Mouse (Mus musculus) retina, postnatal 1 day (tissue): ENCODE measurements around the gene Syne4.

ENCODE experiments used
- DNase-seq: peaks from one replicate; pipeline ENCODE4 v3.0.0-alpha.2; 2012

Syne4 gene

DNA sequence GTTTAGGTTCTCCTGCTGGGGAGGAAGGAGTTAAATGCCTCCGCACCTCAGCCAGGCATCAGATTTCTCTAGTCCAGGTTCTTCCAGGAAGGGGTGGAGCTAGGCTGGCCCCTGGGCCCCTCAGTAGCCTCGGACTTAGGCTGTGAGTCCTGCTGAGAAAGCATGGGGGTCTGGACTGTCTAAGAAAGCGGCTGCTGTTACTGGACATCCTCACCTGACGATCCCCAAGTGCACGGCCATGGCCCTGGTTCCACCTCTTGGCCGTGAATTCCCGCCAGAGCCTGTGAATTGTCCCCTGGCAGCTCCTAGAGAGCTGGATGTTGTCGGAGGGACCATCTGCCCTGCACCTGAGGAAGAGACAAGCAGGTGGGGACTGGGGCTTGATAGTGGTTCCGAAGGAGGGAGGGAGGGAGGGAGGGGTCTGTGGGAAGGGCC lies at the start of gene Syne4:
TSS of gene Syne4 (plus strand) at position 87 of the 435 bp plus-strand sequence.
- DNase-seq: no peak

DNA sequence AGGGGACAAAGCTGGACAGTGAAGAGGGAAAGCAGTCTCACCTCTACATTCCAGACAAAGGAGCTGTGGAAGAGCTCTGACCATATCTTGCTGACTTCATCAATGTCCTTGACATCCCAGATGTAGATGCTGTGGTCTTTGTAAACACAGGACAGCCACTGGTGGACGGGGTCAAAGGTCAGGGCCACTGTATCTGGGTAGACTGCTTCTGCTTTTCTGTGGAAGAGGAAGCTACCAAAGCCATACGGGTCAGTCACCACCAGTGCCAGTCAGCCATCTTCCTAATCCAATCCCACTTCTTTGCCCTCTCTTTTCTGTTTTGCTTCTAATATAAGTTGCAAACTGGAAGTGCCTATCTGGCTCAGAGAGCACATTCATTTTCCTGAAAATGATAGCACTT lies 49.6 kb upstream of the Syne4 start:
- DNase-seq: no peak

DNA sequence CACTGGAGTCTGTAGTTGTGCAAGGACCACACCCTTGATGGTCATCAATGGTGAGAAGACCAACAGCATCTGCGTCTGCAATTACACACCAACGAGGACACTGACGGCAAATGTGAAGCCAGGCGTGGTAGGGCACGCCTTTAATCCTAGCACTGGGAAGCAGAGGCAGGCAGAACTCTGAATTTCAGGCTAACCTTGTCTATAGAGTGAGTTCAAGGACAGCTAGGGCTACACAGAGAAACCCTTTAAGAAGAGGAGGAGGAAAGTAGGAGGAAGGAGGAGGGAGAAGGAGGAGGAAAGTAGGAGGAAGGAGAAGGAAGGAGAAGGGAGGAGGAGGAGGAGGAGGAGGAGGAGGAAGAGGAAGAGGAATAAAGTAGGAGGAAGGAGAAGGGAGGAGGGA lies 49.1 kb upstream of the Syne4 start:
- no peak for DNase-seq

DNA sequence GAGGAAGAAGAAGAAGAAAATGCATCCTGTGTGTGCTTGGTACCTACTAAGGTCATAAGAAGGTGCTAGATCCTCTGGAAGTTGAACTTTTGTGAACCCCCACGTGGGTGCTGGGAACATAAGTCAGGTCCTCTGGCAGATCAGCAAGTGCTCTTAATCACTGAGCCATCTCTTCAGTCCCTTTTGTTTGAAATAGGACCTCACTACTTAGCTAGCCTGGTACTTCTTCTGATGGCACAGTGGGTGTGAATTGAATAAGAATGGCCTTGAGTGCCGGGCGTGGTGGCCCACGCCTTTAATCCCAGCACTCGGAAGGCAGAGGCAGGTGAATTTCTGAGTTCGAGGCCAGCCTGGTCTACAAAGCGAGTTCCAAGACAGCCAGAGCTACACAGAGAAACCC lies 48.7 kb upstream of the Syne4 start:
- no peak for DNase-seq

GRCm38 (mm10) chr7:30266780-30267179 lies 47.8 kb upstream of the Syne4 start:
- DNase-seq: no peak

DNA sequence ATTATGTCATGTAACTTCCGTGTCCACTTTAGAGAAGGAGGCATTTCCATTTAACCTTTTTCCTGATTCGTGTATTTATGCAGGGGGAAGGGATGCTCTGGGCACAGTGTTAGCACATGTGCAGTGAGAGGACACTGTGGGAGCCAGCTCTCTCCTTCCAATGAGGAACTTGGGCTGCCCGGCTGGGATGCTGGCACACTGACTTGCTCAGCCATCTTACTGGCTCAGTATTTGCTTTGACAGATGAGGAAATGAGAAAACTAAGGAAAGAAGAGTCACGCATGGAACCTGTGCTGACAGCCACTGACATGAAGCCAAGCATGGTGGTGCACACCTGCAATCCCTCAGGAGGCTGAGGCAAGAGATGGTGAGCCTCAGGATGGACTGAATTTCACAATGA lies 45.0 kb upstream of the Syne4 start:
- DNase-seq: no peak

GRCm38 (mm10) chr7:30274383-30274782 lies 40.2 kb upstream of the Syne4 start:
- no peak for DNase-seq

GRCm38 (mm10) chr7:30278911-30279310 lies 35.7 kb upstream of the Syne4 start:
- DNase-seq: no peak

DNA sequence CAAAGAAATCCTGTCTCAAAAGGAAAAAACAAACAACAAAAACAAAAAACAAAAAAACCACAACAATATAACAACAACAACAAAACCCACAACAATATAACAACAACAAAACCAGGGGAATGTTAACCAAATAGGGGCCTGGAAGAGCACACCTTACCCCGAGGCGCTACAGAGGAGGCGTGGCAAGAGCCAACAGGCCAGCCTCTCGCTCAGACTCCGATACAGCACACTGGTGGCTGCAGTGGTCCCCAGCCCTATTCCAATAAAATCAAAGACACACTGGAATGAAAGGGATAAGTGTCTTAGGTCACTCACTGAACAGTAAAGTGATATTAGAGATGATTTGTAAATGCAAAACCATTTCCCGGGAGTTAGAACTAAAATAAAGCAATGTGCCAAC lies 35.1 kb upstream of the Syne4 start:
- no peak for DNase-seq

- peak; percentile 97 for DNase-seq
Observed at GRCm38 (mm10) chr7:30279951-30280669, 34.5 kb upstream of the Syne4 start, which contains the start of the genes Thap8 and Wdr62. Gene Thap8, plus strand, starts transcription at chr7:30280094. Gene Wdr62, minus strand, starts transcription at chr7:30280419.

GRCm38 (mm10) chr7:30280670-30281138 lies 33.9 kb upstream of the Syne4 start:
- peak; percentile 95 for DNase-seq

DNA sequence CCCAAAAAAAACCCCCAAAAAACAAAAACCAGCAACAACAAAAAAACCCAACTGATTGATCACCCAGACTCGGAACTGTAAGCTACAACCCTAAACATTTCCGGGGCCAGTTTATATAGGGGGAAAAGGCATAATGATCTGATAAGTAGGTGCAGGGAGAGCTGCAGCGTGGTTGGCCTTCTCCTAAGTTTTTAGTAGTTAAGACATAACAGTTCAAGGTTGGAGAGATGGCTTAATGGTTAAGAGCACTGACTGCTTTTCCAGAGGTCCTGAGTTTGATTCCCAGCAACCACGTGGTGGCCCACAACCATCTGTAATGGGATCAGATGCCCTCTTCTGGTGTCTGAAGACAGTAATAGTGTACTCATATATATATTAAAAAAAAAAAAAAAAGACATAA lies 33.1 kb upstream of the Syne4 start:
- DNase-seq: no peak

- DNase-seq: no peak
Observed at GRCm38 (mm10) chr7:30282740-30283139, 31.9 kb upstream of the Syne4 start.

- DNase-seq: no peak
Observed at GRCm38 (mm10) chr7:30286701-30287410, 27.8 kb upstream of the Syne4 start.

GRCm38 (mm10) chr7:30288046-30288445 lies 26.6 kb upstream of the Syne4 start:
- no peak for DNase-seq

DNA sequence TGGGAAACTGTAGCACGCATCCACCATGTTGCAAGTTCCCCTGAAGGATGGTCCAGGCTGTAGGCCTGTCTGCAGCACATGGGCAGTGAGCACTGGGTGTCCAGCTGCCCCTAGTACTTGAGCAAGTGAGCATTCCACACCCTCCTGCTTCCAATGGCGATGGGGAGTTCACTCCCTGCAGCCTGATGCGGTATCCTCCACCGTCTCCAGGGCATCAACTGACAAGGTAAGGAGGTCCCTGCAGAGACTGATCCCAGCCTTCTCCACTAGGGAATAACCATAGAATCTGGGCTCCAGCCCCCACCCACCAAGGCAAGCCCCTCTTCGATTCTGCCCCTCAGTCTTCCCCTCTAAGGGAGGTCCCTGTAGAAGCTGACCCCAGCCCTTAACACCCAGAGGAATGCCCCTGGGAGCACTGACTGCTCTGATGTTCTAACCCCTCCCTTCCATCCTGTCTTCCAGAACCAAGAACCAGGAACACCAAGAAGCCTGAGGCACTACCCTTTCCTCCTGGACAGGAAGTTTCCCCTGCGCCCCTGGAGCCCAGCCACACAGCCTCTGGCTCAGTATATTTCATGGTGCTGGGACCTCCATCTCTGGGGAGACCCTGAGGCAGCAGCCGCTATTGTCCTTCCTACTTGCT lies 25.4 kb upstream of the Syne4 start:
- DNase-seq: no peak

GRCm38 (mm10) chr7:30289714-30290399 lies 24.8 kb upstream of the Syne4 start:
- peak; percentile 73 for DNase-seq

DNA sequence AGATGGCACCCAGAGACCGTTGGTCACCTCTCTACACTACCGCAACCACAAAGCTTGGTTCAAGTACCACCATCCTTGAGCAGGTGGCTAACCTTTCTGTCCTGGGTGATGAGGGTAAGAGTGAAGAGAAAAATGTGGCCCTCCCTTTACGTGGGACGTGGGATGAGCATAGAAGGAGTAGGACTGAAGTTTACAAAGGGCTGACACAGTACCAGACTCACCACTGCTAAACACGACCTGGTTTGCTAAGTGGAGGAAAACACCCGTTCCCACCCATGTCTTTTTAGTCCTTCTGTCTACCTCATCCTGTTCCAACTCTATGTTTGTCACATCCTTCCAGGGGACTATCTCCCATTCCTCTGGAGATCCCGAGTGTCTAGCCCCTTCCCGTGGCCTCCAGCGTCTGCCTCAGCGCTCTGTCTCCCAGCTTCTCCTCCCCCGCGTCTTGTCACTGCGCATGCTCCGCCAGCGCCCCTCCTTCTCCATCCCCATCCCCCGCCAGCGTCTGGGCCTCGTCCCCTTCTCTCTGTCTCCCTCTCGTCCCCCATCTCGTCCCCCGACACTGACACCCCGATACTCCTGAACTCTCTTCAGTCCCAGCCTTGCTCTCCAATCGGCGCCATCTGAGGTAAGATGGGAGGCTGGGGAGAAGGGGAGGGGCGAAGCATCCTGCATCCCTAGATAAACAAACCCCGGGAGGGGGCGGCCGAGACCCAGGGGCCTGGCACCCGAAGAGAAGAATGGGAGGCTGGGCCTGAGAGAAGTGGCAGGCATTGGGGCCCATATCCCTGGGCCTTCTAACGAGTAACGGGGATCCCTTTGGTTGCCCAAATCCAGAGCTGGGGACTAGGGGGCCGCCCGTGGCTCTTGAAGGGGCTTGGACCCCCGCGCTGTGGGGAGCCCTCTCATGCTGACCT lies 23.1 kb upstream of the Syne4 start, which contains the start of gene Clip3:
TSS of gene Clip3 (plus strand) at position 514 of the 917 bp plus-strand sequence.
- DNase-seq: peak; percentile 92

DNA sequence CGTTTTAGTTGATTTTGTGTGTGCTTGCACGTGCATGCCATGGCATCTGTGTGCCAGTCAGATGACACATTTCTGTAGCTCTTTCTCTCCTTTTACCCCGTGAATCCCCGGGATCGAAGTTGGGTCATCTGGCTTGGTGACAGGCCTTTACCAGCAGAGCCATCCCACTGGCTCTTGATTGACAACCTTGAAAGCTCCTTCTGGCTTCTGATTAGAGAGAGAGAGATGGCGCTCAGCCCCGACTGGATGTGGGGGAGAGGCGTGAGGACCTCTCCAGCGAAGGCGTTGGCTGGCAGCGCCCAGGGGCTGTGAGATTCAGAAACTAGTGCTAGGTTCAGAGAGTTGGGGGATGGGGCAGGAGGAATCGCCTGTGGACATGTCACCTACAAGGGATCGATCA lies 20.8 kb upstream of the Syne4 start:
- no peak for DNase-seq

GRCm38 (mm10) chr7:30294296-30294695 lies 20.3 kb upstream of the Syne4 start:
- DNase-seq: no peak

- DNase-seq: no peak
Observed at GRCm38 (mm10) chr7:30295103-30295502, 19.5 kb upstream of the Syne4 start.

- DNase-seq: no peak
Observed at GRCm38 (mm10) chr7:30296816-30297215, 17.8 kb upstream of the Syne4 start.
